Comparison of ENCODE assay signal across 8 mouse cellular contexts in the genomic region with DNA sequence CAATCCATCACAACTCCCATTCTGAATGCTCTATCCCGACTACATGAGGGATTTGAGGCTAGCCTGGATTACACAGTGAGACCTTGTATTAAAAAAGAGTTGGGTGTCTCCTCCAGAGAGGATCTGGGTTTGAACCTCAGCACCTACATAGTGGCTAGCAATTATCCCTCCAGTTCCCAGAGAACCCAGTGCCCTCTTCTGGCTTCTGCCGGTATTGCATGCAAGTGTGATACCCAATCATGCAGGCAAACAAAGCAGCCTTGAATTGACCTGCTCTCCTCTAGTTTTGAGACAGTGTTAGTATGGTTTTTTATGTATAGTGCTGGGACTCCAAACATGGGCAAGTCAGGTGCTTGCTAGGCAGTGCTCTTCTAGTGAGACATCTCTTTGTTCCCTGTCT. TPM values are rescaled to one million over a fixed set of nuclear protein-coding genes. Genes with fewer than 3 reads are reported as not detected.
DNase-seq lines count a peak whose midpoint lies in the region; ATAC-seq and TF ChIP-seq lines count a peak whose summit lies in the region.

No protein-coding gene starts in this region.

- ATAC-seq in heart, embryonic 11.5 days (replicated peaks; ENCODE audit: insufficient number of reproducible peaks, low FRiP score, low TSS enrichment) = no peak
- no peak for ATAC-seq in intestine, embryonic 14.5 days (replicated peaks; ENCODE audit: low FRiP score, low TSS enrichment, low read depth)
- ATAC-seq in limb, embryonic 12.5 days (ENCODE audit: insufficient number of reproducible peaks, insufficient read depth, low FRiP score, low TSS enrichment, low read depth) = no peak

- H3K4me1 ChIP-seq in heart, embryonic 11.5 days (ENCODE audit: control insufficient read depth, insufficient read depth, low read length) = peaks cover 18% of the 10 kb centered on the region
- peaks cover 18% of the 10 kb centered on the region for H3K4me1 ChIP-seq in embryonic fibroblast, embryonic 13.5 days (ENCODE audit: control insufficient read depth, insufficient read depth, low read length)
- H3K4me1 ChIP-seq in intestine, embryonic 14.5 days (replicated peaks; ENCODE audit: control insufficient read depth, insufficient read depth, low read length) = peaks cover 22% of the 10 kb centered on the region; the same call in 1 of the 2 replicates
- H3K4me1 ChIP-seq in limb, embryonic 12.5 days (replicated peaks) = peaks cover 42% of the 10 kb centered on the region

- peaks cover 3% of the 10 kb centered on the region; the same call in 1 of the 2 replicates for H3K27me3 ChIP-seq in heart, embryonic 11.5 days (ENCODE audit: control insufficient read depth, insufficient read depth, low read length)
- H3K27me3 ChIP-seq in intestine, embryonic 14.5 days (replicated peaks; ENCODE audit: control insufficient read depth, insufficient read depth, low read length) = no peaks in the 10 kb centered on the region
- peaks cover 6% of the 10 kb centered on the region for H3K27me3 ChIP-seq in limb, embryonic 12.5 days

- no peaks in the 10 kb centered on the region for H3K9me3 ChIP-seq in heart, embryonic 11.5 days (replicated peaks; ENCODE audit: control insufficient read depth, low read length)
- H3K9me3 ChIP-seq in intestine, embryonic 14.5 days (ENCODE audit: control insufficient read depth, low read length) = no peaks in the 10 kb centered on the region
- no peaks in the 10 kb centered on the region for H3K9me3 ChIP-seq in limb, embryonic 12.5 days

- H3K4me3 ChIP-seq in heart, embryonic 11.5 days (ENCODE audit: low read depth, low read length) = no peak overlapping the region
- no peak overlapping the region for H3K4me3 ChIP-seq in embryonic fibroblast, embryonic 13.5 days (ENCODE audit: insufficient read depth, low read length)
- no peak overlapping the region for H3K4me3 ChIP-seq in intestine, embryonic 14.5 days (ENCODE audit: low read depth, low read length)
- no peak overlapping the region for H3K4me3 ChIP-seq in limb, embryonic 12.5 days (replicated peaks)

- no peak overlapping the region for H3K27ac ChIP-seq in heart, embryonic 11.5 days (ENCODE audit: low read depth, low read length)
- no peak overlapping the region for H3K27ac ChIP-seq in embryonic fibroblast, embryonic 13.5 days (ENCODE audit: insufficient read depth, low read length)
- H3K27ac ChIP-seq in intestine, embryonic 14.5 days (ENCODE audit: low read depth) = no peak overlapping the region
- H3K27ac ChIP-seq in limb, embryonic 12.5 days = no peak overlapping the region

- no peak overlapping the region for H3K9ac ChIP-seq in heart, embryonic 11.5 days (ENCODE audit: low read depth, low read length)
- no peak overlapping the region for H3K9ac ChIP-seq in intestine, embryonic 14.5 days (ENCODE audit: low read length)
- H3K9ac ChIP-seq in limb, embryonic 12.5 days (replicated peaks) = no peak overlapping the region

- no peak overlapping the region for H3K4me2 ChIP-seq in heart, embryonic 11.5 days
- H3K4me2 ChIP-seq in intestine, embryonic 14.5 days (ENCODE audit: low read length) = peak overlapping the region; percentile 70
- H3K4me2 ChIP-seq in limb, embryonic 12.5 days = peak overlapping the region; percentile 69

- peak; percentile 63 to 92 for DNase-seq in heart, adult 18-20 months
- DNase-seq in adrenal gland, postnatal 25 days = peak; percentile 75
- DNase-seq in intestine, embryonic 14.5 days (ENCODE audit: low spot score) = peak; percentile 92
- DNase-seq in naive thymus-derived CD4-positive, alpha-beta T cell, adult 2 months (ENCODE audit: low read depth) = peak; percentile 84
- peak; percentile 91 for DNase-seq in testis, postnatal 10 days (ENCODE audit: low spot score)

- WGBS in heart, embryonic 11.5 days (ENCODE audit: insufficient replicate concordance) = 13% methylated on average over 2 of the region's 2 CpGs
- 18% methylated on average over 2 of the region's 2 CpGs for WGBS in intestine, embryonic 14.5 days
- WGBS in limb, embryonic 12.5 days = 15% methylated on average over 2 of the region's 2 CpGs

- H3K36me3 ChIP-seq in heart, embryonic 11.5 days (ENCODE audit: control insufficient read depth, insufficient read depth, low read length) = no peaks in the 10 kb centered on the region; the same call in 1 of the 2 replicates
- H3K36me3 ChIP-seq in intestine, embryonic 14.5 days (ENCODE audit: control insufficient read depth, insufficient read depth, low read length) = peaks cover 10% of the 10 kb centered on the region; the same call in 1 of the 2 replicates
- H3K36me3 ChIP-seq in limb, embryonic 12.5 days = peaks cover 26% of the 10 kb centered on the region

- peak; percentile 14; the same call in 1 of the 2 replicates for TF ChIP-seq CTCF in embryonic fibroblast, embryonic 13.5 days (IDR thresholded peaks at IDR 0.05; ENCODE audit: borderline replicate concordance, insufficient read depth, low read length)

- TF ChIP-seq POLR2A in embryonic fibroblast, embryonic 13.5 days (IDR thresholded peaks at IDR 0.05; ENCODE audit: low read depth, low read length) = no peak

RNA-seq across cellular contexts. Expression of a gene that starts 2.7 kb away (rescaled TPM):
- 1 to 10 TPM; 1.5 to 2.1 TPM for total RNA-seq in heart, adult 18-20 months (2021)
- 47.6 and 51.1 TPM in 2 replicates for polyA plus RNA-seq in heart, embryonic 11.5 days (2014; fragmentation: Nextera tagmentation; extraction: Ambion mirVana)
- total RNA-seq in adrenal gland, postnatal 25 days (2021) = 16.0 and 21.2 TPM in 2 replicates
- polyA plus RNA-seq in embryonic fibroblast, embryonic 13.5 days (2011; ENCODE audit: insufficient read length, low read depth, missing spikeins) = 25.5 and 30.6 TPM in 2 replicates
- polyA plus RNA-seq in intestine, embryonic 14.5 days (2014; fragmentation: Nextera tagmentation; extraction: Ambion mirVana) = 68.7 and 79.4 TPM in 2 replicates
- polyA plus RNA-seq in limb, embryonic 12.5 days (2016; fragmentation: Nextera tagmentation; extraction: Ambion mirVana) = 60.5 and 62.3 TPM in 2 replicates

RNA-seq across cellular contexts. Expression of a gene that starts 3.0 kb away (rescaled TPM):
- total RNA-seq in heart, adult 18-20 months (2021) = 1 to 10 TPM; 1.9 to 4.0 TPM
- 10.4 and 12.8 TPM in 2 replicates for polyA plus RNA-seq in heart, embryonic 11.5 days (2014; fragmentation: Nextera tagmentation; extraction: Ambion mirVana)
- 15.7 and 16.6 TPM in 2 replicates for total RNA-seq in adrenal gland, postnatal 25 days (2021)
- polyA plus RNA-seq in embryonic fibroblast, embryonic 13.5 days (2011; ENCODE audit: insufficient read length, low read depth, missing spikeins) = 18.6 and 22.8 TPM in 2 replicates
- polyA plus RNA-seq in intestine, embryonic 14.5 days (2014; fragmentation: Nextera tagmentation; extraction: Ambion mirVana) = 13.6 and 15.9 TPM in 2 replicates
- polyA plus RNA-seq in limb, embryonic 12.5 days (2016; fragmentation: Nextera tagmentation; extraction: Ambion mirVana) = 26.1 and 26.3 TPM in 2 replicates

RNA-seq across cellular contexts. Expression of a gene that starts 8.1 kb away (rescaled TPM):
- total RNA-seq in heart, adult 18-20 months (2021) = not detected
- not detected in 2 replicates for polyA plus RNA-seq in heart, embryonic 11.5 days (2014; fragmentation: Nextera tagmentation; extraction: Ambion mirVana)
- 0.30 and 0.90 TPM in 2 replicates for total RNA-seq in adrenal gland, postnatal 25 days (2021)
- polyA plus RNA-seq in embryonic fibroblast, embryonic 13.5 days (2011; ENCODE audit: insufficient read length, low read depth, missing spikeins) = 0.39 TPM in 1 of 2 replicates, not detected in the other
- 0.13 TPM in 1 of 2 replicates, not detected in the other for polyA plus RNA-seq in intestine, embryonic 14.5 days (2014; fragmentation: Nextera tagmentation; extraction: Ambion mirVana)
- polyA plus RNA-seq in limb, embryonic 12.5 days (2016; fragmentation: Nextera tagmentation; extraction: Ambion mirVana) = 0.56 TPM in 1 of 2 replicates, not detected in the other

RNA-seq across cellular contexts. Expression of a gene that starts 19.1 kb away (rescaled TPM):
- not detected for total RNA-seq in heart, adult 18-20 months (2021)
- polyA plus RNA-seq in heart, embryonic 11.5 days (2014; fragmentation: Nextera tagmentation; extraction: Ambion mirVana) = 0.37 TPM in 1 of 2 replicates, not detected in the other
- total RNA-seq in adrenal gland, postnatal 25 days (2021) = not detected in 2 replicates
- 0.63 TPM in 1 of 2 replicates, not detected in the other for polyA plus RNA-seq in embryonic fibroblast, embryonic 13.5 days (2011; ENCODE audit: insufficient read length, low read depth, missing spikeins)
- polyA plus RNA-seq in intestine, embryonic 14.5 days (2014; fragmentation: Nextera tagmentation; extraction: Ambion mirVana) = 0.36 and 0.66 TPM in 2 replicates
- 0.96 and 1.3 TPM in 2 replicates for polyA plus RNA-seq in limb, embryonic 12.5 days (2016; fragmentation: Nextera tagmentation; extraction: Ambion mirVana)

RNA-seq across cellular contexts. Expression of a gene that starts 38.0 kb away (rescaled TPM):
- total RNA-seq in heart, adult 18-20 months (2021) = under 1 TPM; 0.27 to 0.28 TPM
- 0.40 and 0.83 TPM in 2 replicates for polyA plus RNA-seq in heart, embryonic 11.5 days (2014; fragmentation: Nextera tagmentation; extraction: Ambion mirVana)
- 0.43 TPM in 2 replicates for total RNA-seq in adrenal gland, postnatal 25 days (2021)
- polyA plus RNA-seq in embryonic fibroblast, embryonic 13.5 days (2011; ENCODE audit: insufficient read length, low read depth, missing spikeins) = 19.8 and 28.6 TPM in 2 replicates
- polyA plus RNA-seq in intestine, embryonic 14.5 days (2014; fragmentation: Nextera tagmentation; extraction: Ambion mirVana) = 0.11 and 0.12 TPM in 2 replicates
- polyA plus RNA-seq in limb, embryonic 12.5 days (2016; fragmentation: Nextera tagmentation; extraction: Ambion mirVana) = not detected in 2 replicates
